In genomic region chr1:145968026-145968425, GRCm38 (mm10) we compare ENCODE assay signal across 26 mouse cellular contexts.
"Had no signal": no experiment of that assay in that cellular context is flagged by ENCODE, and none has a peak within 500 bp of the region (broad histone marks: within the 10 kb centered on the region; RNA-seq: fewer than 3 reads in every experiment).

No protein-coding gene starts in this region.

- H3K36me3 ChIP-seq: embryonic facial prominence, embryonic 10.5 days; embryonic facial prominence, embryonic 12.5 days; embryonic facial prominence, embryonic 13.5 days; embryonic facial prominence, embryonic 15.5 days; forebrain, embryonic 10.5 days; forebrain, embryonic 12.5 days; forebrain, embryonic 15.5 days had no signal

- H3K27ac ChIP-seq: embryonic facial prominence, embryonic 10.5 days; embryonic facial prominence, embryonic 12.5 days; embryonic facial prominence, embryonic 13.5 days; embryonic facial prominence, embryonic 15.5 days; forebrain, embryonic 10.5 days; forebrain, embryonic 12.5 days; forebrain, embryonic 13.5 days; forebrain, embryonic 15.5 days; gastrocnemius, adult 2 months; heart, adult 2 months had no signal

- H3K27me3 ChIP-seq: embryonic facial prominence, embryonic 12.5 days; embryonic facial prominence, embryonic 13.5 days; embryonic facial prominence, embryonic 15.5 days; forebrain, embryonic 12.5 days; forebrain, embryonic 13.5 days; forebrain, embryonic 15.5 days had no signal

- ATAC-seq: forebrain, embryonic 13.5 days; forebrain, embryonic 14.5 days; forebrain, embryonic 15.5 days; forebrain, embryonic 16.5 days; forebrain, postnatal 0 days had no signal

- H3K9me3 ChIP-seq: embryonic facial prominence, embryonic 10.5 days; embryonic facial prominence, embryonic 12.5 days; embryonic facial prominence, embryonic 13.5 days; embryonic facial prominence, embryonic 15.5 days; forebrain, embryonic 10.5 days; forebrain, embryonic 12.5 days; forebrain, embryonic 13.5 days; forebrain, embryonic 15.5 days had no signal

- H3K4me1 ChIP-seq: embryonic facial prominence, embryonic 10.5 days; embryonic facial prominence, embryonic 12.5 days; embryonic facial prominence, embryonic 13.5 days; embryonic facial prominence, embryonic 15.5 days; forebrain, embryonic 10.5 days; forebrain, embryonic 12.5 days; forebrain, embryonic 13.5 days; forebrain, embryonic 15.5 days had no signal

- H3K9ac ChIP-seq: embryonic facial prominence, embryonic 12.5 days; embryonic facial prominence, embryonic 13.5 days; embryonic facial prominence, embryonic 15.5 days; forebrain, embryonic 12.5 days; forebrain, embryonic 13.5 days; forebrain, embryonic 15.5 days; forebrain, postnatal 0 days had no signal

- DNase-seq: cerebellum, adult 9-11 months; cerebellum, postnatal 10 days; cerebellum, postnatal 14 days; cerebellum, postnatal 25 days; cerebellum, postnatal 36 days; embryo, embryonic 11 days; forebrain, postnatal 0 days; gastrocnemius, adult 2 months; gastrocnemius, postnatal 10 days; gastrocnemius, postnatal 14 days; gastrocnemius, postnatal 25 days; gastrocnemius, postnatal 36 days; heart, adult 11 months; heart, adult 18-20 months; heart, adult 2 months had no signal

- H3K4me2 ChIP-seq: embryonic facial prominence, embryonic 12.5 days; embryonic facial prominence, embryonic 13.5 days; embryonic facial prominence, embryonic 15.5 days; forebrain, embryonic 12.5 days; forebrain, embryonic 13.5 days; forebrain, embryonic 15.5 days had no signal

- H3K4me3 ChIP-seq: embryonic facial prominence, embryonic 10.5 days; embryonic facial prominence, embryonic 12.5 days; embryonic facial prominence, embryonic 13.5 days; embryonic facial prominence, embryonic 15.5 days; erythroblast, embryonic 14.5 days; forebrain, embryonic 10.5 days; forebrain, embryonic 12.5 days; forebrain, embryonic 13.5 days; forebrain, embryonic 15.5 days; gastrocnemius, adult 2 months; heart, adult 2 months had no signal
